Comparison of ENCODE assay signal across 10 mouse cellular contexts in the genomic region with DNA sequence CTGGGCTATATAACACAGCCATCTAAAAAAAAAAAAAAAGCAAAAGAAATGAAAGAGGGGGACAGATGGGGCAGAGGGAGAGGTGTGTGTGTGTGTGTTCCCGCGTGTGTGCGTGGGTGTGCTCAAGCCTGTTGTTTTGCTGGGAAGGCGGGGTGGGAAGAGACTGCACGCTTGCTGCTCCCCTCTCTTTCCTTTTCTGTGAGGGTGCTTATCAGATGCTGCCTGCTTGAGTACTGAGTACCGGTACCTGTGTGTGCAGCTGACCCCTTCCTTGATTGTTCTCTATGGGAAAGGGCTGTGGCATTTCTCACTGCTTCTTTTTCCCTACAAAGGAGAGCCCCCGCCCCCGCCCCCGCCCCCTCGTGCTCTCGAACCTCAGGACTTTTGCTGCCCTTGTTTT. TPM values are rescaled to one million over a fixed set of nuclear protein-coding genes. Genes with fewer than 3 reads are reported as not detected.
A peak's percentile ranks its signal among the peaks of the same experiment; 100 is the strongest.
DNase-seq lines count a peak whose midpoint lies in the region; ATAC-seq and TF ChIP-seq lines count a peak whose summit lies in the region.
"Had no signal": no experiment of that assay in that cellular context is flagged by ENCODE, and none has a peak within 500 bp of the region (broad histone marks: within the 10 kb centered on the region; RNA-seq: fewer than 3 reads in every experiment).

No protein-coding gene starts in this region.

- 38% methylated on average over 11 of the region's 11 CpGs for WGBS in heart, embryonic 14.5 days
- WGBS in limb, embryonic 12.5 days, result 54% methylated on average over 11 of the region's 11 CpGs
- WGBS in limb, embryonic 10.5 days, result 69% methylated on average over 11 of the region's 11 CpGs
- 43% methylated on average over 11 of the region's 11 CpGs for WGBS in intestine, postnatal 0 days

- peak overlapping the region; percentile 48 for H3K9ac ChIP-seq in heart, embryonic 14.5 days (ENCODE audit: low read length)
- no peak overlapping the region for H3K9ac ChIP-seq in limb, embryonic 12.5 days (replicated peaks)
- no peak overlapping the region for H3K9ac ChIP-seq in intestine, postnatal 0 days (ENCODE audit: low read depth, low read length)
- H3K9ac ChIP-seq: liver, embryonic 14.5 days had no signal

- H3K9me3 ChIP-seq in heart, embryonic 14.5 days (ENCODE audit: control insufficient read depth, low read length), result no peaks in the 10 kb centered on the region
- H3K9me3 ChIP-seq in limb, embryonic 12.5 days, result peaks cover 5% of the 10 kb centered on the region; the same call in 1 of the 2 replicates
- H3K9me3 ChIP-seq in limb, embryonic 10.5 days (replicated peaks), result no peaks in the 10 kb centered on the region
- H3K9me3 ChIP-seq in intestine, postnatal 0 days (ENCODE audit: control insufficient read depth), result no peaks in the 10 kb centered on the region

- intact Hi-C loops in heart, postnatal 14 days (cut with DNase I), result loop anchor here (5.0 kb wide), 1 partner anchor 37 kb away; no protein-coding TSS in a partner anchor

- H3K27ac ChIP-seq in heart, embryonic 14.5 days (replicated peaks in 1 of 2; ENCODE audit: control insufficient read depth in 1 of 2, insufficient read depth in 1 of 2, low read depth in 2 of 2, low read length in 2 of 2), result peak overlapping the region in 1 of 2 experiments; percentile 19; a peak in 2 of 4 replicates
- H3K27ac ChIP-seq in limb, embryonic 12.5 days, result 0 out of 2 replicates have a peak overlapping the region, but pooled peaks have one; percentile 45
- H3K27ac ChIP-seq in limb, embryonic 10.5 days, result no peak overlapping the region; the same call in 1 of the 2 replicates
- H3K27ac ChIP-seq in intestine, postnatal 0 days (ENCODE audit: low read depth, low read length), result no peak overlapping the region
- H3K27ac ChIP-seq: liver, embryonic 14.5 days had no signal

- no peak for ATAC-seq in heart, embryonic 14.5 days (ENCODE audit: insufficient number of reproducible peaks, insufficient read depth, low FRiP score, low read depth)
- no peak for ATAC-seq in limb, embryonic 12.5 days (ENCODE audit: insufficient number of reproducible peaks, insufficient read depth, low FRiP score, low TSS enrichment, low read depth)
- ATAC-seq in intestine, postnatal 0 days, result no peak
- ATAC-seq: activated CD4-positive, CD25-positive, alpha-beta regulatory T cell, adult 4 months had no signal

- H3K36me3 ChIP-seq in heart, embryonic 14.5 days (ENCODE audit: control insufficient read depth, insufficient read depth, low read length), result no peaks in the 10 kb centered on the region; the same call in 1 of the 2 replicates
- 0 out of 2 replicates have a peak, but pooled peaks cover 4% of the 10 kb centered on the region for H3K36me3 ChIP-seq in limb, embryonic 12.5 days
- peaks cover 5% of the 10 kb centered on the region for H3K36me3 ChIP-seq in limb, embryonic 10.5 days
- H3K36me3 ChIP-seq in intestine, postnatal 0 days (ENCODE audit: control insufficient read depth, insufficient read depth), result no peaks in the 10 kb centered on the region

- peak overlapping the region; percentile 7 to 11; a peak in 1 of 4 replicates for H3K4me3 ChIP-seq in heart, embryonic 14.5 days (ENCODE audit: control insufficient read depth in 1 of 2, insufficient read depth in 1 of 2, low read depth in 1 of 2, low read length in 2 of 2)
- no peak overlapping the region for H3K4me3 ChIP-seq in limb, embryonic 12.5 days (replicated peaks)
- H3K4me3 ChIP-seq in limb, embryonic 10.5 days, result no peak overlapping the region
- H3K4me3 ChIP-seq in intestine, postnatal 0 days (ENCODE audit: low read depth, low read length), result no peak overlapping the region

- peaks cover 10 to 36% of the 10 kb centered on the region in 2 experiments for H3K4me1 ChIP-seq in heart, embryonic 14.5 days (ENCODE audit: control insufficient read depth in 2 of 2, insufficient read depth in 2 of 2, low read length in 2 of 2)
- H3K4me1 ChIP-seq in limb, embryonic 12.5 days (replicated peaks), result peaks cover 8% of the 10 kb centered on the region; the same call in 1 of the 2 replicates
- peaks cover 9% of the 10 kb centered on the region for H3K4me1 ChIP-seq in limb, embryonic 10.5 days
- H3K4me1 ChIP-seq in intestine, postnatal 0 days (replicated peaks; ENCODE audit: control insufficient read depth, insufficient read depth, low read length), result peaks cover 11% of the 10 kb centered on the region; the same call in 1 of the 2 replicates

- DNase-seq in heart, postnatal 14 days, result no peak
- DNase-seq in limb, embryonic 10.5 days (ENCODE audit: low spot score), result no peak
- peak; percentile 90 for DNase-seq in brain, adult 2 months (ENCODE audit: low read depth, low spot score)
- no peak for DNase-seq in testis, postnatal 14 days (ENCODE audit: low spot score)
- no peak for DNase-seq in gastrocnemius, postnatal 4 days (ENCODE audit: low spot score in 2 of 2)

- no peak for TF ChIP-seq CTCF in intestine, postnatal 0 days (IDR thresholded peaks at IDR 0.05; ENCODE audit: low read depth)

- H3K4me2 ChIP-seq in heart, embryonic 14.5 days (ENCODE audit: low read length), result peak overlapping the region; percentile 57
- no peak overlapping the region for H3K4me2 ChIP-seq in limb, embryonic 12.5 days
- H3K4me2 ChIP-seq in intestine, postnatal 0 days (replicated peaks; ENCODE audit: low read depth), result 0 out of 2 replicates have a peak overlapping the region, but pooled peaks have one; percentile 6

- no peaks in the 10 kb centered on the region for H3K27me3 ChIP-seq in heart, embryonic 14.5 days (ENCODE audit: control insufficient read depth, insufficient read depth, low read length)
- H3K27me3 ChIP-seq in limb, embryonic 12.5 days, result no peaks in the 10 kb centered on the region
- H3K27me3 ChIP-seq in limb, embryonic 10.5 days (ENCODE audit: low read depth, poor library complexity, severe bottlenecking), result no peaks in the 10 kb centered on the region
- no peaks in the 10 kb centered on the region for H3K27me3 ChIP-seq in intestine, postnatal 0 days (replicated peaks; ENCODE audit: control insufficient read depth, insufficient read depth, low read length)

RNA-seq across cellular contexts. Expression of a gene that starts 15.9 kb away (rescaled TPM):
- polyA plus RNA-seq in heart, embryonic 14.5 days (2014; fragmentation: Nextera tagmentation; extraction: Ambion mirVana), result 86.3 and 86.4 TPM in 2 replicates
- total RNA-seq in heart, postnatal 14 days (2021), result 10 to 100 TPM; 71.4 to 77.9 TPM
- 95.9 and 100 TPM in 2 replicates for polyA plus RNA-seq in limb, embryonic 12.5 days (2016; fragmentation: Nextera tagmentation; extraction: Ambion mirVana)
- polyA plus RNA-seq in limb, embryonic 10.5 days (2016; fragmentation: Nextera tagmentation; extraction: Ambion mirVana), result 105 and 110 TPM in 2 replicates
- 179 and 193 TPM in 2 replicates for polyA plus RNA-seq in intestine, postnatal 0 days (2015; fragmentation: Nextera tagmentation; extraction: Ambion mirVana)
- 100 to 1,000 TPM in 1 of 2 experiments, 10 to 100 TPM in 1; 95.1 to 102 TPM for total RNA-seq in gastrocnemius, postnatal 4 days (2021)

Comparison
In these comparisons a context has a peak if more than half of its experiments do, and no peak if none do; other contexts are left out.
1. H3K4me3 ChIP-seq: peak in heart, embryonic 14.5 days (2 of 2); none in limb, embryonic 12.5 days (single experiment), limb, embryonic 10.5 days (single experiment) and intestine, postnatal 0 days (single experiment).